Mouse (Mus musculus) erythroblast, embryonic 14.5 days (primary cell): ENCODE results near the gene Nlgn3. TPM values are rescaled to one million over a fixed set of nuclear protein-coding genes. Genes with fewer than 3 reads are reported as not detected.
A peak's percentile ranks its signal among the peaks of the same experiment; 100 is the strongest.
"Not testable (repeated sequence)": the region's sequence is repeated elsewhere in the genome, so short reads cannot be mapped to it uniquely, and the experiment has no call there.

ENCODE experiments used
- H3K27me3 ChIP-seq: 2 replicates; pipeline ENCODE4 v1.6.1; 2012; ENCODE audit warnings: inconsistent platforms; ENCODE audit not compliant: control insufficient read depth
- H3K36me3 ChIP-seq: 2 replicates; pipeline ENCODE4 v1.6.1; 2012; ENCODE audit warnings: mild to moderate bottlenecking, inconsistent platforms; ENCODE audit not compliant: control insufficient read depth
- H3K4me1 ChIP-seq: 2 replicates; pipeline ENCODE4 v1.6.1; 2012; ENCODE audit warnings: inconsistent platforms; ENCODE audit not compliant: control insufficient read depth
- H3K4me3 ChIP-seq: replicated peaks from 2 replicates; pipeline ENCODE3; 2012; ENCODE audit warnings: moderate library complexity, mild to moderate bottlenecking, inconsistent platforms
- H3K9me3 ChIP-seq: 2 replicates; pipeline ENCODE4 v1.6.1; 2012; ENCODE audit warnings: low read length, inconsistent platforms, mixed read lengths; ENCODE audit not compliant: control insufficient read depth
- GATA1 ChIP-seq: IDR thresholded peaks from 2 replicates; pipeline ENCODE4 v1.6.1; 2012; ENCODE audit warnings: low read length, inconsistent platforms, mixed read lengths
- TAL1 ChIP-seq: IDR thresholded peaks from 3 replicates; pipeline ENCODE4 v1.6.1; 2012; ENCODE audit warnings: low read length, inconsistent platforms, mixed read lengths
- polyA plus RNA-seq: library from polyadenylated mRNA; stranded (reverse); fragments of >175 nt; gene quantifications from 2 replicates; pipeline ENCODE4 v1.2.3, GENCODE M21; 2012

Nlgn3 gene
- polyA plus RNA-seq, 1 experiment, result not detected

DNA sequence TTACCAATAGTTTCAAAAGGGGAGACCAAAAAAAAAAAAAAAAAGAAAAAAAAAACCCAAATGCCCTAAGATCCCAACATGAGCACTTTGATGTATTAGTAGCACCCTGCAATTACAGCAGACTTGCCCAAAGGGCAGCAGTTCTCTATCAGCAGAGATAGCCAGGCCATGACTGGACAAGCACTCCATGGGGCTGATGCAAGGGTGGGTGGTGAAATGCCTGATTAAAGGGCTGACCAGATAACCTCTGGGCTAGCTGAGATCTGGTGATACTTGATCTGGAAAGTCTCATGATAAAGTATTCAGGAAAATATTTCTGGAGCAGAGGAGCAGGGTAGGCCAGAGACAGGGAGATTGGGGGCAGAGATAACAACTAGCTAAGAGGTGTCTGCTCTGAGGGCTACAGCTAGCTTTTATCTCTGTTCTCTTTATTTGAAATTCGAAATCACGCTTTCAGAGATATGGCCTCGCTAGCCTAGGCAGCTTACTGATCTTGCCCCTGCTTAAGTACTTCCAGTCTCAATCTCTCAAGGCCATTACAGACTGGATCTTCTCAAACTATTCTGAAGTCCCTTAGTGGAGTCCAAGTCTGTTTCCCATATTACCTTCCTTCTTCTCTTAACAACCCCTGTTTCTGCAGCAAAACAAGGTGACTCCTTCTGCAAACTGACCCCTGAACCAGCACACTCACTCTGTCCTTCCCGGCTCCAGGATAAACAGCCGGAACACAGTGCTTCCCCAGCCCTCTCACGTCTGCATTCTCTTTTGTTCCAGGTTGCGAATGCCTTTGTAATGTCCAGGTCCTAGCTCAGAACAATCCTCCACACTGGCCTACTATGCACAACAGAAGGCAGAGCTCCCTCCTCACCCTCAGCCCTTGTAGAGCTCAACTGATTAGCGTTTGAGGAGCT lies 27.3 kb downstream of the Nlgn3 start:
- no peak overlapping the region for H3K4me3 ChIP-seq
- no peaks in the 10 kb centered on the region for H3K36me3 ChIP-seq
- no peaks in the 10 kb centered on the region for H3K9me3 ChIP-seq
- no peak for TF ChIP-seq TAL1
- peak; percentile 94 for TF ChIP-seq GATA1
- H3K27me3 ChIP-seq, result peaks cover 4% of the 10 kb centered on the region
- H3K4me1 ChIP-seq, result peaks cover 18% of the 10 kb centered on the region

DNA sequence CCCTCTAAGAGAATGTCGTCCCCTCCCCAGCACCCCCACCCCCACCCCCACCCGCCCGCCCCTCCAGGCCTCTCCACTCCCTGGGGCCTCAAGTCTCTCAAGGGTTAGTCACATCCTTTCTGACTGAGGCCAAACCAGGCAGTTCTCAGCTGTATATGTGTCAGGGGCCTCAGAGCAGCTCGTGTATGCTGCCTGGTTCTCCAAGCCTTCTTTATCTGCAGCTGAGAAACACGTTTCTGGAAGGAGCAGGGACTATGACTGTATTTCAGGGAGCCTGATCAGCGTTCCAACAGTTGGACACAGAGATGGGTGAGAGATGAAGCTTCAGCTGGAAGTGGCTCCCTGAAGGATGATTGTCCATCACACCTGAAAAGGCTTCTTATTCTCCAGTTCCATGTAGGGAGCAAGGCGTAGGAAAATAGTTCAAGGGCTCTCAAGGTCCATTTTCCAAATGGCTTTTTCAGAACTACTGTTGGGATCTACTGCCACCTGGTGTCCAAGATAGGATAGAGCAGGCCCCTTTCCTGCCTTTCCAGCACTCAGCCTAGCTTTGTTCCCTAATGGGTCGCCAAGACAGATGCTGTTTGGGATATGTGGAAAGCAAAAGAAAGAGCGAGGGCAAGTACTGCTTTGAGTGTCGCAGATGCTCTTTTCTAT lies 30.5 kb downstream of the Nlgn3 start:
- Histone ChIP-seq H3K27me3 (no peaks in the 10 kb centered on the region), H3K36me3 (no peaks in the 10 kb centered on the region), H3K4me3 (no peak overlapping the region), H3K4me1 (peaks cover 38% of the 10 kb centered on the region), H3K9me3 (no peaks in the 10 kb centered on the region)
- no peak for TF ChIP-seq GATA1
- no peak for TF ChIP-seq TAL1

DNA sequence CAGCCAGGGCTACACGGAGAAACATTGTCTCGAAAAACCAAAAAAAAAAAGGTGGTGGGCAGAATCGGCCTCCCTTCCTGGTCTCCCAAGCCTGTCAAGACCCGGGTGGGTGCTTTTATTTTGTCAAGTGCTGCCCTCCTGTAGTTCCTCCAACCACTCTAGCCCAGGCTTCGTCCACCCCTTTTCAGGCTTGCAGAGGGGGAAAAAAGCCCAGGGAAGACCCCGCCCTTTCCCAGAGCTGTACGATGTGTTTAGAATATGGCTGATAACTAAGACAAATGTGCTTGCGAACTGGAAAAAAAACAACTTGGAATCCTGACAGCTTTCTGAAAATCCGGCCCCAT lies 33.0 kb downstream of the Nlgn3 start:
- H3K36me3 ChIP-seq, result no peaks in the 10 kb centered on the region
- no peaks in the 10 kb centered on the region for H3K27me3 ChIP-seq
- H3K4me3 ChIP-seq, result peak overlapping the region; percentile 74
- no peaks in the 10 kb centered on the region for H3K9me3 ChIP-seq
- no peak for TF ChIP-seq TAL1
- TF ChIP-seq GATA1, result no peak
- peaks cover 30% of the 10 kb centered on the region for H3K4me1 ChIP-seq

DNA sequence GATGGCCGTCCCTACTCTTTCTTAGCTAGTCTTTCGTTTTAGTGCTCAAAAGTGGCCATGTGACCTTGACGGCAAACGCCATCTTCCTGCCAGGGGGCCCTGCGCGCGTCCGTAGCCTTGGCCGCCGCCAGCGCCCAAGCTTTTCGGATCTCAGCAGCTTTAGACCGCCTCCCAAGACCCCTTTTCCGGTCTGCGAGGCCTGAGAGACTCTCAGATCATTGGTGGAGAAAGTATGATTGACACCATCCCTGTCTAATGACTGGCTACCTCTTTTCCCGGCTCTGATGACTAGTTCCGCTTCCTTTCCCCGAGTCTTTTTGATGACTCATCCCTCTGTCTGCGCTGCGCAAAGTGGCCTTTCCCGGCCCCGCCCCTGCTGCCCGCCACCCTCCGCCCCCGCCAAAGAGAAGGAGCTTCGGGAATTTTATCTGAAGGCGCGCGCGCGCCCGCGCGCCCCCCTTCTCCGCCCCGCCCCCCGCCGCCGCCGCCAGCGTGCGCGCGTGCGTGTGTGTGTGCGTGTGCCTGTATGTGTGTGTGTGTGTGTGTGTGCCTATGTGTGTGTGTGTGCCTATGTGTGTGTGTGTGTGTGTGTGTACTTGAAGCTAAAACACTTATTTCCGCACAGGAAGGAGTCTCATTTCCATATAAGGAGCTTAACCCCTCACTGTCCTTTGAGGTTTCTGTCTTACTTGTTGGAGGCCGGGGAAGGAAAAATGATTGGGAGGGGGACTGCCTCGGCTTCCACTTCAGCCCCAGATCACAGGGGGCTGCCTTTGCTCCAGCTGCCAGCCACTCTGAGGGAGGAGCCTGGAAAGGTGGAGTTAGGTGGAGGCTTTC lies 33.6 kb downstream of the Nlgn3 start:
- peaks cover 30% of the 10 kb centered on the region for H3K4me1 ChIP-seq
- no peaks in the 10 kb centered on the region for H3K27me3 ChIP-seq
- no peak for TF ChIP-seq TAL1
- TF ChIP-seq GATA1, result no peak
- no peaks in the 10 kb centered on the region for H3K36me3 ChIP-seq
- H3K4me3 ChIP-seq, result peak overlapping the region; percentile 74
- no peaks in the 10 kb centered on the region for H3K9me3 ChIP-seq

DNA sequence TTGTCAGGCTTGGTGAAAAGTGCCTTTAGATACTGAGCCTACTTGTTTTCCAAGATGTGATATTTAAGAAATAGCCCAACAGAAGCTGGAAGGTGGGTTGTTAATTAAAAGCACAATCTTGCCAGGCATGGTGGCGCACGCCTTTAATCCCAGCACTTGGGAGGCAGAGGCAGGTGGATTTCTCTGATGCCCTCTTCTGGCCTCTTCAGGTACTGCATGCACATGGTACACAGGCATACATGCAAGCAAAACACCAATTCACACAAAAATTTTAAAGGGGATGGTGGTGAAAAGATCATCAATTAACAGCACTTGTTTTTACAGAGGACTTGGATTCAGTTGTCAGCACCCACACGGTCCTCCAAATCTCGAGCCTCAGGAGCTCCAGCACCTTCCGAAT lies 35.6 kb downstream of the Nlgn3 start:
- TF ChIP-seq GATA1, result no peak
- TF ChIP-seq TAL1, result no peak
- Histone ChIP-seq H3K27me3 (no peaks in the 10 kb centered on the region), H3K4me1 (peaks cover 27% of the 10 kb centered on the region), H3K9me3 (no peaks in the 10 kb centered on the region), H3K4me3 (no peak overlapping the region), H3K36me3 (no peaks in the 10 kb centered on the region)

DNA sequence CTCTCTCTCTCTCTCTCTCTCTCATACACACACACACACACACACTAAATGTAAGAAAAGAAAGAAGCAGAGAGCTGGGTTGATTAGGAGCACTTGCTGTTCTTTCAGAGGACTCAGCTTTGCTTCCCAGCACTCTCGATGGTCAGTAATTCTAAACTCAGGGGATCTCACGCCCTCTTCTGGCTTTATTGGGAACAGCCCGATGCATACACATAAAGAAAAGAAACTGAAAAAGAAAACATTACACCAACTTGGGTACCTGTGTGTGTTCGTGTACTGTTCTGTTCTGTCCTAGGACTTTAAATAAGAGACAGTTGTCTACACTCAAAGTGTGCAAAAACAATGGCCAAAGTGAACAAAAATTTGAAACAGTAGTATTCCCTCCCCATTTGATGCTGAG lies 39.7 kb downstream of the Nlgn3 start:
- Histone ChIP-seq H3K36me3 (no peaks in the 10 kb centered on the region), H3K9me3 (no peaks in the 10 kb centered on the region), H3K4me1 (peaks cover 5% of the 10 kb centered on the region), H3K4me3 (no peak overlapping the region), H3K27me3 (no peaks in the 10 kb centered on the region)
- TF ChIP-seq TAL1, result no peak
- TF ChIP-seq GATA1, result no peak

DNA sequence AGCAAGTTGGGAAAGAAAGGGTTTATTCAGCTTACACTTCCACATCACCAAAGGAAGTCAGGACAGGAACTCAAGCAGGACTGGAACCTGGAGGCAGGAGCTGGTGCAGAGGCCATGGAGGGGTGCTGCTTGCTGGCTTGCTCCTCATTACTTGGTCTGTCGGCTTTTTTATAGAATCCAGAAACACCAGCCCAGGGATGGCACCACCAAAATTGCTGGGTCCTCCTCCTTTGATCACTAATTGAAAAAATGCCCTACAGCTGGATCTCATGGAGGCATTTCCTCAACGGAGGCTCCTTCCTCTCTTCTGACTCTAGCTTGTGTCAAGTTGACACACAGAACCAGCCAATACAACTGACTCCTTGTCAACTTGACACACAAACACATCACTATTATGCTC lies 43.9 kb downstream of the Nlgn3 start:
- H3K9me3 ChIP-seq, H3K27me3 ChIP-seq, H3K36me3 ChIP-seq: not testable (repeated sequence)

DNA sequence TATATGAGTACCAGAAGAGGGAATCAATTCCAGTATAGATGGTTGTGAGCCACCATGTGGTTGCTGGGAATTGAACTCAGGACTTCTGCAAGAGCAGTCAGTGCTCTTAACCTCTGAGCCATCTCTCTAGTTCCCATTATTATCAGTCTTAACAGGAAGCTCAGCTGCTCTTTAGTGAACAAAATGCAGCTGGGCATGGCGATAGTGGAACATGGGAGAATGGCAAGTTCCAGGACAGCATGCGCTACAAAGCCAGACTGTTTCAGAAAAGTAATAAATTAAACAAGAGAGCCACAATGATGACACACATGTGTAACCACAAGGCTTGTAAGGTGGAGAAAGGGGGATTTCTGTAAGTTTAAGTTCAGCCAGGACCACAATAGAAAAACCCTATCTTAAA lies 46.5 kb downstream of the Nlgn3 start:
- Histone ChIP-seq H3K27me3 (no peaks in the 10 kb centered on the region), H3K4me3 (no peak overlapping the region), H3K9me3 (no peaks in the 10 kb centered on the region), H3K4me1 (no peaks in the 10 kb centered on the region), H3K36me3 (no peaks in the 10 kb centered on the region)
- no peak for TF ChIP-seq GATA1
- no peak for TF ChIP-seq TAL1

More for the DNA sequence above, 43.9 kb downstream of the Nlgn3 start:
- not testable (repeated sequence) for H3K4me3 ChIP-seq, H3K4me1 ChIP-seq

- H3K4me1 ChIP-seq, result peaks cover 3% of the 10 kb centered on the region
- TF ChIP-seq TAL1 (no peak), GATA1 (no peak)
- no peaks in the 10 kb centered on the region for H3K27me3 ChIP-seq
- H3K4me3 ChIP-seq, result no peak overlapping the region
- no peaks in the 10 kb centered on the region for H3K36me3 ChIP-seq
- H3K9me3 ChIP-seq, result no peaks in the 10 kb centered on the region
Observed at GRCm38 (mm10) chrX:101346475-101346874, 47.5 kb downstream of the Nlgn3 start.
